Mouse (Mus musculus) lung, postnatal 14 days (tissue): Measurements from ENCODE around the gene Gm9513.

Experiments used
- DNase-seq: peaks from one replicate; pipeline ENCODE4 v3.0.0; 2021

The Gm9513 gene

DNA sequence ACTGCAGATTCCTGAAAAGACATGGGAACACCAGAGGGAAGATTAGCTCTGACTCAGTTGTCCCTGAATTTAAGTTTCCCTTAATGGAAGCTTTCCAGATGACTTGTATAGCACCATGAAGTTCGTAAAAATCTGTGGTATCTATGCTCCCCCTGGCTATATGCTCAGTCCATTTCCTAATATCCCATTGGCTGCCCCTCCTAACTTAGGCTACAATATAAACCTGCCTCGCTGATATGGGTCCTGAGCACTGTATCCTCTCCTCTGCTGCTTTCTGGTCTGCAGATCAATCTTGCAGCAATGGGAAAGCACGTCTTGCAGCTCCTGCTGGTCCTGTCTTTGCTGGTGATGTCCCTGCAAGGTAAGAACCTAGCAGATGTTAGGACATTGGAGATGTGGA, at the start of gene Gm9513:
TSS of gene Gm9513 (plus strand) at position 301 of the 400 bp plus-strand sequence.
- DNase-seq, result no peak

DNA sequence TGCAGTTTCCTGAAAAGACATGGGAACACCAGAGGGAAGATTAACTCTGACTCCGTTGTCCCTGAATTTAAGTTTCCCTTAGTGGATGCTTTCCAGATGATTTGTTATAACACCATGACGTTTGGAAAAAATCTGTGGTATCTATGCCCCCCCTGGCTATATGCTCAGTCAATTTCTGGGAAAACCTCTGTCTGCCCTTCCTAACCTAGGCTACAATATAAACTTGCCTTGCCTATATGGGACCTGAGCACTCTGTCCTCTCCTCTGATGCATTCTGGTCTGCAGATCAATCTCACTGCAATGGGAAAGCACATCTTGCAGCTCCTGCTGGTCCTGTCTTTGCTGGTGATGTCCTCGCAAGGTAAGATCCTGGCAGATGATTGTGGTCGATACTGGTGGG, 43.9 kb upstream of the Gm9513 start, which contains the start of gene Gm7257:
TSS of gene Gm7257 (plus strand) at position 301 of the 400 bp plus-strand sequence.
- DNase-seq, result no peak

DNA sequence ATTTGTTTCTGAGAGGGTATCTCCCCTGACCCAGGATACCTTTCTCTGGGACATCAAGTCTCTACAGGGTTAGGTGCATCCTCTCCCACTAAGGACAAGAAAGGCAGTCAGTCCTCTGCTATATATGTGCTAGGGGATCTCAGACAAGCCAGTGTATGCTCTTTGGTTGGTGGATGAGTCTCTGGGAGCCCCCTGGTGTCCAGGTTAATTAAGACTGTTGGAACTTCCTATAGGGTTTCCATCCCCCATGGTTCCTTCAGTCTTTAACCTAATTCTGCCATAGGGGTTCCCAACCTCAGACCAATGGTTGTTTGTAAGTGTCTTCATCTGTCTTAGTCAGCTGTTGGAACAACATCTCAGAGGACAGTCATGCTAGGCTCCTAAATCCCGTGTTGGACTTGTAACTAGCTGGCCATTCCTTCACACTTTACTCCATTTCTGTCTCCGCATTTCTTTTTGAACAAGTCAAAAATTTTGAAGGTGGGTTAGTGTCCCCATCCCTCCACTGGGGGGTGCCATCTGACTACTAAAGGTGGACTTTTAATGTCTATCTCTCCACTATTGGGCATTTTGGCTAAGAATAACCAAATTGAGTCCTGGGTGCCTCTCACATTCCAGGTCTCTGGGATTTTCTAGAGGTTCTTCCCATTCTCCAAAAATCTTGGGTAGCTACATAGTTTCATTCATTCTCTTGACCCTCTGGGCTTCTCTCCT, 40.2 kb upstream of the Gm9513 start:
- DNase-seq, result no peak

DNA sequence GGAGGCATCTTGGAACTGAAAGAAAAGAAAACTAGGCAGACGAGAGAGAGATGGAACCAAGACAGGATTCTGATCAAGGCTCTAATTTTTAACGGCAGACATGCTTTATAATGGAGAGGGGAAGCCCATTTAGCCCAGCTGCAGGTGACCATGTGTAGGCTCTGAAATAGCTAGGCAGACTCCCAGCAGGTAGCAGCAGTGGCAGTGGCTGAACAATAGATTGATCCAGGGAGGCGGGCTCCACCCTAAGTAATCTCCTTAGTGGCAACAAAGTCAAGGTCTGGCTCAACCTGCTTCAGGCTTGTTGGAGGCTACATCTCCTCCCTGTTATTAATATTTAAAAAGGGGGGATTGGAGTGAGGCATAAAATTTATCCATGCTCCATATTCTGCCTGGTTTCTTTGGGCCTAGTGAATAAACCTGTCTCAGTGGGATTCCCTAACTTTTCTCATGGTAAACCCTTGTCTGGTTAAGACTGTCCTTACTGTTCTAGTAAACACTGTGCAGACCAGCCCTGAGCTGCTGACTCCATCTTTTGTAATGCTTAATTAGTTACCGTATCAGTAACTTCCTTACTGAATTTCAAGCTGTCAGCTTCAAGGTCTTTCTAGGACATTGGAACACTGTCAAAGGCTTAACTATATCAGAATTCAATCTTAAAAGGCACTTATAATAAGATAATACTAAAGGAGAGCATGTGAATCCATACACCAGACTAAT, 19.2 kb downstream of the Gm9513 start:
- no peak for DNase-seq

DNA sequence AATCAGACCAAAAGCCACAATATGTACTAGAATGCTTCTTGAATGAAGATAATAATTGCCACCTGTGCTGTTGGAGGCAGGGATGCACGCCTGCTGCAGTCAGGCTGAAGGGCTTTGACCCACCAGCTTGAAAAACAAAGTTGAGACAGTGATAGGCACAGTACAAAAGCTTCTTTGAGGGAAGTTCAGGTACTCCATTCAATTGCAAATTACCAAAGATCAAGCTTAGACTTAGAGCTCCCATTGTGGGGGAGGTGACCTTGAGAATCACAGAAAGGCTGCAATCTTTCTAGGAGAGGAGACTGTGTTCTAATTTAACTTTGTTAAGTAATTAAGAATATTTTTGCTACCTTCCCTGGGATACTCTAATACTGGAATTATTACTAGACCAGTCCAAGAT, 20.4 kb downstream of the Gm9513 start:
- DNase-seq, result no peak

DNA sequence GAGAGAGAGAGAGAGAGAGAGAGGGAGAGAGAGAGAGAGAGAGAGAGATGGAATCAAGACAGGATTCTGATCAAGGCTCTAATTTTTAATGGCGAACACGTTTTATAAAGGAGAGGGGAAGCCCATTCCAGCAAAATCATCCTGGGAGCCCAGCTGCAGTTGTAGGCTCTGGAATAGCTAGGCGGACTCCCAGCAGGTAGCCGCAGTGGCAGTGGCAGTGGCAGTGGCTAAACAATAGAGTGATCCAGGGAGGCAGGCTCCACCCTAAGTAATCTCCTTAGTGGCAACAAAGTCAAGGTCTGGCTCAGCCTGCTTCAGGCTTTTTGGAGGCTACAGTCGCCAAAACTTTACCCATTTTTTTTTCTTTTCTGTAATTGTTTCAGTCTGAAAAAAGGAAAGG, 28.8 kb downstream of the Gm9513 start:
- no peak for DNase-seq
